Mouse (Mus musculus) cerebellum, postnatal 4 days (tissue): ENCODE results near the gene Upp2.

Source experiments
- DNase-seq, 2 experiments: peaks; one replicate each; pipeline ENCODE4 v3.0.0; 2022; ENCODE audit warnings: low spot score in 2 of 2, mixed read lengths in 1 of 2

Gene Upp2

GRCm38 (mm10) chr2:58614851-58615250 lies 47.8 kb downstream of the Upp2 start:
- DNase-seq: no peak

GRCm38 (mm10) chr2:58615766-58616165 lies 48.7 kb downstream of the Upp2 start:
- no peak for DNase-seq

GRCm38 (mm10) chr2:58625186-58625585 lies 58.1 kb downstream of the Upp2 start:
- DNase-seq: no peak

GRCm38 (mm10) chr2:58625681-58626080 lies 58.6 kb downstream of the Upp2 start:
- no peak for DNase-seq

- no peak for DNase-seq
These were observed 59.2 kb downstream of the Upp2 start for GRCm38 (mm10) chr2:58626136-58626769.

GRCm38 (mm10) chr2:58627981-58628380 lies 60.9 kb downstream of the Upp2 start:
- no peak for DNase-seq

- no peak for DNase-seq
These were observed 61.9 kb downstream of the Upp2 start for GRCm38 (mm10) chr2:58628993-58629392.

- no peak for DNase-seq
These were observed 62.3 kb downstream of the Upp2 start for GRCm38 (mm10) chr2:58629440-58629839.

- DNase-seq: no peak
These were observed 66.7 kb downstream of the Upp2 start for GRCm38 (mm10) chr2:58633791-58634190.

GRCm38 (mm10) chr2:58641761-58642555 lies 74.9 kb downstream of the Upp2 start:
- no peak for DNase-seq

GRCm38 (mm10) chr2:58645667-58646066 lies 78.6 kb downstream of the Upp2 start:
- DNase-seq: no peak

- DNase-seq: no peak
These were observed 88.1 kb downstream of the Upp2 start for GRCm38 (mm10) chr2:58655169-58655568.

- no peak for DNase-seq
These were observed 89.9 kb downstream of the Upp2 start for GRCm38 (mm10) chr2:58656959-58657358.

GRCm38 (mm10) chr2:58657855-58658254 lies 90.8 kb downstream of the Upp2 start:
- no peak for DNase-seq

- no peak for DNase-seq
These were observed 93.5 kb downstream of the Upp2 start for GRCm38 (mm10) chr2:58660591-58660990.

GRCm38 (mm10) chr2:58661116-58661515 lies 94.0 kb downstream of the Upp2 start:
- no peak for DNase-seq

GRCm38 (mm10) chr2:58662661-58663060 lies 95.6 kb downstream of the Upp2 start:
- DNase-seq: no peak

- DNase-seq: no peak
These were observed 96.5 kb downstream of the Upp2 start for GRCm38 (mm10) chr2:58663404-58664120.

GRCm38 (mm10) chr2:58665081-58665814 lies 98.2 kb downstream of the Upp2 start:
- DNase-seq: peak; percentile 73 to 85

- no peak for DNase-seq
These were observed 100.2 kb downstream of the Upp2 start for GRCm38 (mm10) chr2:58667298-58667697.

GRCm38 (mm10) chr2:58667991-58668390 lies 100.9 kb downstream of the Upp2 start:
- DNase-seq: peak; percentile 32 to 53

GRCm38 (mm10) chr2:58669114-58669513 lies 102.0 kb downstream of the Upp2 start:
- DNase-seq: no peak
